Mouse (Mus musculus) liver, postnatal 0 days (tissue): Measurements from ENCODE around the gene Twsg1.

Source experiments
- CTCF ChIP-seq: sonication (generic); IDR thresholded peaks from 2 replicates; pipeline ENCODE4 v1.5.1; 2016; ENCODE audit warnings: antibody characterized with exemption, low read depth
- EP300 ChIP-seq: IDR thresholded peaks from 2 replicates; pipeline ENCODE4 v1.6.1; 2016; ENCODE audit warnings: antibody characterized with exemption, low read depth, mild to moderate bottlenecking

DNA sequence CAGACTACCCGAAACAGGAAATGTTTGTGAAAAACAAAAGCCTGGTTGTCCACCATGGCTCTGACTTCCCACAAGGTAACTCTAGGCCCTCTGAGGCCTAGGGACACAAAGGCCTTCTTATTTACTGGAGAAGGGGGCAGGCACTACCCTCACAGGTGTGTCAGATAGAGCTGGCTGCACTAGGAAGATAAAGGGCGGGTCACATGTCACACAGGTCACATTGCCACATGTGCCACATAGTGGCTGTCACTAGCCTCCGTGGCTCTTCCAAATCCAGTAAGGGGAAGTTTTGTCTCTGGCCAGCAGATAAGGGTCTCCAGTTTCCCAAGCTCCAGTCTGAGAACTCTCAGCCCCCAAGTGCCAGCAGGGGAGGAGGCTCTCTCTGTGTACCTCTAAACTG lies 31.8 kb downstream of the Twsg1 start:
- TF ChIP-seq CTCF (no peak), EP300 (0 out of 2 replicates have a peak, but pooled peaks have one; percentile 20)
